Mouse (Mus musculus) olfactory bulb, adult 2 months (tissue): ENCODE results near the gene Tada2b. TPM values are rescaled to one million over a fixed set of nuclear protein-coding genes. Genes with fewer than 3 reads are reported as not detected.

Source experiments
- H3K27ac ChIP-seq: fragments of 200-500 bp; 2 replicates; pipeline ENCODE4 v1.5.1; 2012; ENCODE audit warnings: low read depth, low read length; ENCODE audit not compliant: insufficient read depth
- H3K4me1 ChIP-seq: fragments of 200-500 bp; 2 replicates; pipeline ENCODE4 v1.6.1; 2012; ENCODE audit warnings: low read length; ENCODE audit not compliant: control insufficient read depth, insufficient read depth
- H3K4me3 ChIP-seq: fragments of 200-500 bp; 2 replicates; pipeline ENCODE4 v1.5.1; 2012; ENCODE audit warnings: mild to moderate bottlenecking, low read depth, low read length, moderate library complexity; ENCODE audit not compliant: insufficient read depth
- CTCF ChIP-seq: fragments of 200-500 bp; IDR thresholded peaks from 2 replicates; pipeline ENCODE4 v1.5.1; 2012; ENCODE audit warnings: low read depth, mild to moderate bottlenecking, low read length, moderate library complexity; ENCODE audit not compliant: insufficient read depth
- POLR2A ChIP-seq: fragments of 200-500 bp; IDR thresholded peaks from 2 replicates; pipeline ENCODE4 v1.6.1; 2012; ENCODE audit warnings: mild to moderate bottlenecking, low read depth, low read length, moderate library complexity; ENCODE audit not compliant: insufficient read depth
- WGBS: fragments of 180-500 bp; shearing (Covaris S2); methylation state at CpG from one replicate; pipeline ENCODE4 v1.1.7; 2018; 5-methylcytosine and 5-hydroxymethylcytosine counted together
- polyA plus RNA-seq: library from polyadenylated mRNA; stranded (reverse); fragments of >200 nt; gene quantifications from 2 replicates; pipeline ENCODE4 v1.2.4, GENCODE M21; 2012; ENCODE audit warnings: low replicate concordance; ENCODE audit not compliant: missing spikeins, insufficient read depth, insufficient read length

The Tada2b gene
- polyA plus RNA-seq, 1 experiment = not detected

DNA sequence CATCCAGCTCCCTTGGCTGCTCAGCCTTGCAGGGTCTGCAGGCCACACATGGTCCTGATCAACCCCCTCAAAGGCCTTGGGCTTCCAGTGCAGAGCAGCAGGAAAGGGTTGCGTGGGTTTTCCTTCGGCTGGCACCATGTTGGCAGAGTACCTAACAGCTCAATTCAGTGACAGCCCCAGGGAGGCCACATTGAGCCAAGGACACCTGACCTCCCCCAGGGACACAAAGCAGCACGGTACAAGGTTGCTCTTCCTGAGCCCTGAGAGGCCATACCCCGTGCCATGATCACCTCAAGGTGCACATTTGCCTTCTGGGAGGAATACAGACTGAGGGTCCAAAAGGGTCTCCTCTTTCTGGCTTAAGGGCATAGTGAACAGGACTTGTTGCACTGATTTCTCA, 39.5 kb downstream of the Tada2b start:
- WGBS = 78% methylated on average over 4 of the region's 4 CpGs
- no peak overlapping the region for H3K27ac ChIP-seq
- TF ChIP-seq CTCF = no peak
- H3K4me3 ChIP-seq = no peak overlapping the region
- H3K4me1 ChIP-seq = peaks cover 9% of the 10 kb centered on the region

DNA sequence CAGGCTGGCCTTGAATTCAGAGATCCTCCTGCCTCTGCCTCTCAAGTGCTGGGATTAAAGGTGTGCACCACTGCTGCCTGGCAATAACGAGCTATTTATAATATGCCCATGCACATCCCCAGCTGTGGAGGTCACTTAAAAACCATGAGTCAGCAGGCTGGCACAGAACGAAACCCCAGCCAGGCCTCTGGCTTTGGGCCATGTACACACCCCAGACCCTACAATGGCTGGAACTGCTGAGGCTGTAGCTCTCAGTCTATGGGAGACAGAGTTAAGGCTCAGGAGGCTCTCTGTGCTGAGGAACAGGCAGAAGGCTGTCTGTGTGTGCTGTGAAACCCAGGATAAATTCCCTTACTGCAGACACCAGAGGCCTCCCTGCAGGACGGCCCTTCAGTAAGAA, 43.3 kb downstream of the Tada2b start:
- Histone ChIP-seq H3K27ac (no peak overlapping the region), H3K4me1 (peaks cover 9% of the 10 kb centered on the region), H3K4me3 (no peak overlapping the region)
- 56% methylated on average over 3 of the region's 3 CpGs for WGBS
- TF ChIP-seq CTCF = no peak
- TF ChIP-seq POLR2A = no peak

DNA sequence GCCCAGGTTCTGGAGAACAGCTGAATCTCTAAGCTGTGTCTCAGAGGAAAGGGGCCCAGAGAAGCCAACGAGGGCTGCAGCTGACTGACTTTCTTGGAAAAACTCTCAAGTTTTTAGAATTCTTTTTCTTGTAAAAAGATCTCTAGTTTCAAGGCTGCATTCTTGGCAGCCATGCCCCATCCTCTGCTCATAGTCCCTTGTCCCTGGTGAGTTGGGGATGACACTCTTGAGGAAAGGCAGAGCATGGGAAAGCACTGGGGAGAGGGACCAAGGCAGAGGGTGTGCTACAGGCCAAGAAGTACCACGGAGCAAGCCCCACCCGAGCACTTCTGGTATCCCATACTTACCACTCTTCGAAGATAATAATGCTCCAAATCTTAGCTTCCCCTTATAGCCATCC, 47.2 kb downstream of the Tada2b start:
- TF ChIP-seq CTCF (no peak), POLR2A (no peak)
- no peaks in the 10 kb centered on the region for H3K4me1 ChIP-seq
- 89% methylated on average over 4 of the region's 4 CpGs for WGBS
- H3K27ac ChIP-seq = no peak overlapping the region
- H3K4me3 ChIP-seq = no peak overlapping the region

DNA sequence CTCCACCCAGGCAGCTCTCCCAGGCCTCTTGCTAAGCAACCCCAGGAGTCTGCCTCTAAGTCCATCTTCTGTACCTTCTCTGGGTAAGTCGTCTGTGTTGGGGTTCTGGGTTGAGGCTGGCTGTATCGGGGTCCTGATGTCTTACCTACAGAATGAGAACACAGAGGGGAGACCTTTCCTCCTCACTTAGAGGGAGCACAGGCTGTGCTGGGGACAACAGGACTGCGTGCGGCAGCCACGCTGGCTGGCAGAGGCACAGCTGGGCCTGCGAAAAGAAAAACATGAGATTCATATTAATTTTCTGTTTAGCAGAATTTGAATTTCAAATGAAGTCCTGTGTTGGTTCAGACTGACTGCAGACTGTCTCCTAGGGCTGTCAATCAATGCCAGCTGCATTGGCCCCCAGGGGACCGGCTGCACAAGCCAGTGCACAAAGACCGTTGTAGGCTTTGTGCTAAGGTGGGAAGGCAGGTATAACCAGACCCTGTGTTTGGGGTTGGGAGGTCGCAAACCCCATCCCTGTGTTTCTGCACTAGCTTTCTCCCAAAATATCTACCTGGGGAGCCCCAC, 49.6 kb downstream of the Tada2b start:
- 75% methylated on average over 9 of the region's 9 CpGs for WGBS
- no peak overlapping the region for H3K4me3 ChIP-seq
- H3K27ac ChIP-seq = no peak overlapping the region
- no peak for TF ChIP-seq POLR2A
- H3K4me1 ChIP-seq = no peaks in the 10 kb centered on the region

DNA sequence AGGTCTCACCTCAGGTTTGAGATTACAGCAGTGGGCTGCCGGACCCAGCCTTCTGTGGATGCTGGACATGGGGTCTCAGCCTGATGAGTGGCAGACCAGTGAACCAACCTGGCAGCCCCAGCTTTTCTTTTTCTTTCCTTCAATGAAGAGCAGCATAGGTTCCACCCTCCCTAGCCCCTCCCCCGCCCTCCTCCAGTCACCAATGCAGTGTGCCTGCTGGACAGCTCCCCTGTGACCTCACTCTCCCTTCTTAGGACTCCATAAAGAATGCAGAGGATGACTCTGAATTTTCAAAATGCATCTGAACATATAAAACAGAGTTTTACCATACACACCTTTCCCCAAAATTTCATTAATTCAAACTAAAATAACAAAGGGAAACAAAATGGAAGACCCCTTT, 52.4 kb downstream of the Tada2b start:
- WGBS = 67% methylated on average over 2 of the region's 2 CpGs
- TF ChIP-seq CTCF (no peak), POLR2A (no peak)
- no peaks in the 10 kb centered on the region; the same call in 1 of the 2 replicates for H3K4me1 ChIP-seq
- no peak overlapping the region for H3K4me3 ChIP-seq
- H3K27ac ChIP-seq = no peak overlapping the region

DNA sequence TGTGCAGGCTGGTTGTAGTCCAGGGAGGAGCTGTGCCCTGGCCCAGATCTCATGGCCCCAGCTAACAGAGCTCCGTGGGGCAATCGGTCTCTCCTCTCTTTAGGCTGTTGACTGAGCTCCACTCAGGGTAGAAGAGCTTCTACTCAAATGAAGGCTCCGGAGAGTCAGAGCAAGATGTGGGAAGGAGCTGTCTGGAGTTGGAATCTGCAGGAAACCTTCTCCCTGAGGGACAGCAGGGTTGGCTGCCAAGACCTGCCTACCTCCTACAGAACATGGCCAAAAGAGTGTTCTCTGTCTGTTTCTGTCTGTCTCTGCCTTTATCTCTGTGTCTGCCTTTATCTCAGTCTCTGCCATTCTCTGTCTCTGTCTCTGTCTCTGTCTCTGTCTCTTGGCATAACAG, 54.5 kb downstream of the Tada2b start:
- WGBS = 81% methylated on average over 3 of the region's 3 CpGs
- Histone ChIP-seq H3K27ac (no peak overlapping the region), H3K4me1 (no peaks in the 10 kb centered on the region; the same call in 1 of the 2 replicates), H3K4me3 (no peak overlapping the region)
- TF ChIP-seq POLR2A (no peak), CTCF (no peak)

DNA sequence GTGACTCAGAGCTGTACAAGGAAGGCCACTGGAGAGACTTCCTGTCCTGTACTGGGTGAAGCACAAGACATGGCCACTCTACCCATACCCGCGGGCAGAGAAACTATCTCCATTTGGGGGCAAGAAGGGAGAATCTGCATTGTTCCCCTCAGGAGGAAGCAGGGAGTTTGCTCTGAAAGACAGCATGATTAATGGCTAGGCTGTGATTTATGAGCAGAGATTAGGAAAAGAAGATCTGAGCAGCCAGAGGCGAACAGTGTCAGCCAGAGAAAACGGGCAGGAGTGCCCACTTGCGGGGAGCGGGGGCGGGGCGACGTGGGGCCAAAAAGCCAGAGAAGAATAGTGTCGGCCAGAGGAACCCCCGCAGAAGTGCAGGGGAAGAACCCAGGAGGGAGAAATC, 56.3 kb downstream of the Tada2b start:
- Histone ChIP-seq H3K4me3 (no peak overlapping the region), H3K4me1 (no peaks in the 10 kb centered on the region; the same call in 1 of the 2 replicates), H3K27ac (no peak overlapping the region)
- WGBS = 61% methylated on average over 11 of the region's 11 CpGs
- TF ChIP-seq POLR2A (no peak), CTCF (no peak)

DNA sequence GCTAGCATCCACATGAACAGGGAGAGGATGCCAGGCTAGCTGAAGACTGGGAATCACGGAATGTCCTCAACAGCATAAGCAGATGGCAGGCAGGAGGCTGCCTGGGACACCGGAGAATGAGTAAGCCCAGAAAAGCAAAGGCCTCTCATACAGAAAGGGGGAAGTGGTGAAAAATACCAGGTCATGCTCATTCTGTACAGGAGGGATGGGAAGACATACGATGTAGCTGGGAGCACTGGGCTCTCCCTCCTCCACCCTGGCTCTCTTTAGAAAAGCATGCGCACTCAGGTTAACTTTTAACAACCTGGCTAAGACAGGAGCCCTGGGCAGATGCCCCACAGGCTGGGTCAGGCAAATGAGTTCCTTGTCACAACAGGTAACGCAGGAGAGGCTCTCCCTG, 57.7 kb downstream of the Tada2b start:
- TF ChIP-seq CTCF = no peak
- TF ChIP-seq POLR2A = no peak
- 81% methylated on average over 5 of the region's 5 CpGs for WGBS
- Histone ChIP-seq H3K4me3 (no peak overlapping the region), H3K27ac (no peak overlapping the region), H3K4me1 (no peaks in the 10 kb centered on the region; the same call in 1 of the 2 replicates)

DNA sequence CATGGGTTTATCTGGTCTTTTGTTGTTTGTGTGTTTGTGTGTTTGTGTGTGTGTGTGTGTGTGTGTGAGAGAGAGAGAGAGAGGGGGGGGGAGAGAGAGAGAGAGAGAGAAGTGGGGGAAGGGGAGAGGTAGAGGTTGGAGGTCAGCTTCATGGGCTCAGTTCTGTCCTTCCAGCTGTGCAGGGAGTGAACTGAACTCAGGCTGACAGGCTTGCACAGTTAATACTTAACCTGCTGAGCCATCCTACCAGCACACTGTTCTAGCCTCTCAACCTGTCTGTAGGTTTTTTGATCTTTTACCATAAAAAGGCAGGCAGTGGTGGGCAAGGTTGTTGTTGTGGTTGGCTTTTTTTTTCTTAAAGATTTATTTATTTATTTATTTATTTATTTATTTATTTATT, 59.4 kb downstream of the Tada2b start:
- H3K4me1 ChIP-seq = peaks cover 4% of the 10 kb centered on the region; the same call in 1 of the 2 replicates
- H3K27ac ChIP-seq = no peak overlapping the region
- TF ChIP-seq POLR2A (no peak), CTCF (no peak)
- H3K4me3 ChIP-seq = no peak overlapping the region

Other genes starting within 250 kb of the Tada2b start
- not detected in 2 replicates for gene Sorcs2, start 86.1 kb downstream of the Tada2b start, polyA plus RNA-seq
- gene Grpel1, start 19.3 kb downstream of the Tada2b start, polyA plus RNA-seq = 130 TPM in 1 of 2 replicates, not detected in the other
- not detected in 2 replicates for gene Ccdc96, start 303 bp upstream of the Tada2b start, polyA plus RNA-seq
- gene Tbc1d14, start 109.0 kb upstream of the Tada2b start, polyA plus RNA-seq = not detected in 2 replicates
- 145 and 356 TPM in 2 replicates for gene D5Ertd579e, start 211.7 kb upstream of the Tada2b start, polyA plus RNA-seq